Mouse (Mus musculus): ENCODE results near the gene Aldh2. TPM values are rescaled to one million over a fixed set of nuclear protein-coding genes. Genes with fewer than 3 reads are reported as not detected.

Aldh2 gene
- total and polyA plus RNA-seq, 3 experiments: 198 to 471 (median 267) TPM

- no peak for TF ChIP-seq CTCF (IDR thresholded peaks at IDR 0.05 in 2 of 3, conservative IDR thresholded peaks at IDR 0.05 in 1 of 3; ENCODE audit: control insufficient read depth in 1 of 3, insufficient read depth in 1 of 3, low read depth in 2 of 3, low read length in 3 of 3, poor library complexity in 1 of 3, severe bottlenecking in 1 of 3)
- no peak for TF ChIP-seq NELFE (IDR thresholded peaks at IDR 0.05; ENCODE audit: low read depth, low read length)
- no peak for TF ChIP-seq MYB (IDR thresholded peaks at IDR 0.05; ENCODE audit: low read depth, low read length)
- no peak for TF ChIP-seq UBTF (IDR thresholded peaks at IDR 0.05; ENCODE audit: borderline replicate concordance, insufficient read depth, low read depth, low read length)
- no peak for TF ChIP-seq NRF1 (IDR thresholded peaks at IDR 0.05; ENCODE audit: insufficient read depth, low read depth, low read length, poor library complexity, severe bottlenecking)
- TF ChIP-seq MAX (IDR thresholded peaks at IDR 0.05; ENCODE audit: low read length): no peak
- TF ChIP-seq ZKSCAN1 (IDR thresholded peaks at IDR 0.05; ENCODE audit: low read depth, low read length): no peak
- TF ChIP-seq E2F4 (IDR thresholded peaks at IDR 0.05; ENCODE audit: borderline replicate concordance, low read depth, low read length): no peak
- no peak for TF ChIP-seq BHLHE40 (IDR thresholded peaks at IDR 0.05; ENCODE audit: borderline replicate concordance, low read depth, low read length)
- no peak for TF ChIP-seq POLR2AphosphoS2 (IDR thresholded peaks at IDR 0.05; ENCODE audit: low read length)
- DNase-seq (ENCODE audit: low read depth, low spot score): no peak
- H3K4me3 ChIP-seq (ENCODE audit: control insufficient read depth in 1 of 2, insufficient read depth in 1 of 2, low read depth in 2 of 2, low read length in 2 of 2): no peak overlapping the region
Observed at GRCm38 (mm10) chr5:121547084-121547483, 46.5 kb downstream of the Aldh2 start.

DNA sequence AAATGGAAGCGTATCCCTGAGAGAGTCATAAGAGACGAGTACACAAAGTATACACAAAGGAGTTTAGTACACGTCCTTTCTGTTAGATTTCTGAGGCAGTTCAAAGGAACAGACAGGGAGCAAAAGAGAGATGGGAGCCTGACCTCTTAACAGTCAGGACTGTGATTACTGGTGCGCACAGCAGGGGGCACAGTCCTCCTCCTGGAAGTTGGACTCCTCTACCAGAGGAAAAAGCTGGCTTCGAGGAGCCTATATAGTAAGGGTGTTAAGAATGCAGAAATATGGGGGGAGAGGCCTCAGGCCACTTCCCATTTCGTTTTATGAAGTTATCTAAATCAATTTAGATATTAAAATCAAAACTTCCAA lies 47.1 kb downstream of the Aldh2 start:
- DNase-seq (ENCODE audit: low read depth, low spot score): peak; percentile 71
- H3K27ac ChIP-seq (ENCODE audit: control insufficient read depth, low read depth, low read length): peak overlapping the region; percentile 36; the same call in 1 of the 2 replicates
- peaks cover 4 to 12% of the 10 kb centered on the region in 2 experiments for H3K4me1 ChIP-seq (ENCODE audit: control insufficient read depth in 1 of 2, insufficient read depth in 2 of 2, low read length in 2 of 2)
- no peak for TF ChIP-seq POLR2AphosphoS2 (IDR thresholded peaks at IDR 0.05; ENCODE audit: low read length)
- no peak for TF ChIP-seq POLR2AphosphoS5 (IDR thresholded peaks at IDR 0.05; ENCODE audit: borderline replicate concordance, low read depth, low read length)
- TF ChIP-seq ZMIZ1 (IDR thresholded peaks at IDR 0.05; ENCODE audit: low read depth, low read length): no peak
- no peak for TF ChIP-seq CHD2 (IDR thresholded peaks at IDR 0.05; ENCODE audit: low read length)
- peak; percentile 26 to 68 (median 57); a peak in 4 of 6 replicates for TF ChIP-seq CTCF (IDR thresholded peaks at IDR 0.05 in 2 of 3, conservative IDR thresholded peaks at IDR 0.05 in 1 of 3; ENCODE audit: control insufficient read depth in 1 of 3, insufficient read depth in 1 of 3, low read depth in 2 of 3, low read length in 3 of 3, poor library complexity in 1 of 3, severe bottlenecking in 1 of 3)
- TF ChIP-seq RAD21 (IDR thresholded peaks at IDR 0.05; ENCODE audit: low read depth, low read length): peak; percentile 39
- no peak for TF ChIP-seq USF1 (IDR thresholded peaks at IDR 0.05; ENCODE audit: low read depth, low read length)
- TF ChIP-seq NRF1 (IDR thresholded peaks at IDR 0.05; ENCODE audit: insufficient read depth, low read depth, low read length, poor library complexity, severe bottlenecking): no peak
- TF ChIP-seq ELF1 (IDR thresholded peaks at IDR 0.05; ENCODE audit: low read depth, low read length): no peak
- TF ChIP-seq JUND (IDR thresholded peaks at IDR 0.05; ENCODE audit: low read depth, low read length): no peak
- TF ChIP-seq ZC3H11A (IDR thresholded peaks at IDR 0.05; ENCODE audit: low read depth, low read length): peak; percentile 40; the same call in 1 of the 2 replicates
- TF ChIP-seq HCFC1 (IDR thresholded peaks at IDR 0.05; ENCODE audit: low read depth, low read length): no peak
- TF ChIP-seq SMC3 (IDR thresholded peaks at IDR 0.05; ENCODE audit: low read depth, low read length): peak; percentile 67
- peaks cover 0 to 25% of the 10 kb centered on the region in 2 experiments; a peak in 2 of 4 replicates for H3K36me3 ChIP-seq (ENCODE audit: control insufficient read depth in 1 of 2, insufficient read depth in 2 of 2, low read length in 2 of 2)
- peaks cover 36% of the 10 kb centered on the region for H3K79me2 ChIP-seq (ENCODE audit: control insufficient read depth, insufficient read depth, low read length, poor library complexity)
- H3K9me3 ChIP-seq (replicated peaks; ENCODE audit: insufficient read depth, low read length): no peaks in the 10 kb centered on the region
- H3K9ac ChIP-seq (ENCODE audit: control insufficient read depth, low read depth, low read length, poor library complexity, severe bottlenecking): peak overlapping the region; percentile 74
- H3K4me3 ChIP-seq (ENCODE audit: control insufficient read depth in 1 of 2, insufficient read depth in 1 of 2, low read depth in 2 of 2, low read length in 2 of 2): peak overlapping the region; percentile 89 to 95
- H3K27me3 ChIP-seq (ENCODE audit: control insufficient read depth in 1 of 2, insufficient read depth in 2 of 2, low read length in 2 of 2): no peaks in the 10 kb centered on the region

More at GRCm38 (mm10) chr5:121547084-121547483, 46.5 kb downstream of the Aldh2 start:
- peaks cover 0 to 25% of the 10 kb centered on the region in 2 experiments; a peak in 2 of 4 replicates for H3K36me3 ChIP-seq (ENCODE audit: control insufficient read depth in 1 of 2, insufficient read depth in 2 of 2, low read length in 2 of 2)
- H3K27ac ChIP-seq (ENCODE audit: control insufficient read depth, low read depth, low read length): no peak overlapping the region
- H3K9ac ChIP-seq (ENCODE audit: control insufficient read depth, low read depth, low read length, poor library complexity, severe bottlenecking): no peak overlapping the region
- H3K79me2 ChIP-seq (ENCODE audit: control insufficient read depth, insufficient read depth, low read length, poor library complexity): peaks cover 33% of the 10 kb centered on the region
- H3K4me1 ChIP-seq (ENCODE audit: control insufficient read depth in 1 of 2, insufficient read depth in 2 of 2, low read length in 2 of 2): peaks cover 4 to 12% of the 10 kb centered on the region in 2 experiments
- no peaks in the 10 kb centered on the region for H3K9me3 ChIP-seq (replicated peaks; ENCODE audit: insufficient read depth, low read length)
- no peaks in the 10 kb centered on the region for H3K27me3 ChIP-seq (ENCODE audit: control insufficient read depth in 1 of 2, insufficient read depth in 2 of 2, low read length in 2 of 2)

Data from MEL (cell line).